Mouse (Mus musculus) stomach, embryonic 16.5 days (tissue): Measurements from ENCODE around the gene Gucy1b2. TPM values are rescaled to one million over a fixed set of nuclear protein-coding genes. Genes with fewer than 3 reads are reported as not detected.

ENCODE experiments used
- ATAC-seq: fragments of 200-750 bp; cut with Nextera tagmentation; 2 replicates; pipeline ENCODE4 v1.8.0; 2017; ENCODE audit warnings: moderate number of reproducible peaks, moderate TSS enrichment; ENCODE audit not compliant: insufficient read depth, low FRiP score
- H3K27ac ChIP-seq: fragments of 300-500 bp; sonication (generic); 2 replicates; pipeline ENCODE4 v1.5.1; 2014; ENCODE audit warnings: low read length
- H3K27me3 ChIP-seq: fragments of 300-500 bp; sonication (generic); 2 replicates; pipeline ENCODE4 v1.6.1; 2014; ENCODE audit warnings: low read length, control low read depth, mixed read lengths; ENCODE audit not compliant: control insufficient read depth, insufficient read depth
- H3K36me3 ChIP-seq: fragments of 300-500 bp; sonication (generic); 2 replicates; pipeline ENCODE4 v1.6.1; 2014; ENCODE audit warnings: low read length; ENCODE audit not compliant: control insufficient read depth, insufficient read depth
- H3K4me1 ChIP-seq: fragments of 300-500 bp; sonication (generic); 2 replicates; pipeline ENCODE4 v1.6.1; 2014; ENCODE audit warnings: low read length, control low read depth, mixed read lengths; ENCODE audit not compliant: control insufficient read depth, insufficient read depth
- H3K4me2 ChIP-seq: fragments of 300-500 bp; sonication (generic); 2 replicates; pipeline ENCODE4 v1.6.1; 2014; ENCODE audit warnings: low read depth, low read length, mixed read lengths
- H3K4me3 ChIP-seq: fragments of 300-500 bp; sonication (generic); replicated peaks from 2 replicates; pipeline ENCODE4 v1.5.1; 2014; ENCODE audit warnings: mild to moderate bottlenecking, low read length
- H3K9ac ChIP-seq: fragments of 300-500 bp; sonication (generic); 2 replicates; pipeline ENCODE4 v1.6.1; 2014; ENCODE audit warnings: low read length
- H3K9me3 ChIP-seq: fragments of 300-500 bp; sonication (generic); replicated peaks from 2 replicates; pipeline ENCODE4 v1.6.1; 2016; ENCODE audit warnings: low read length, control low read depth; ENCODE audit not compliant: control insufficient read depth
- WGBS: fragments of 180-500 bp; shearing (Covaris S2); extraction: QIAGEN DNeasy Blood & Tissue Kit; methylation state at CpG from one replicate; pipeline ENCODE4 v1.1.7; 2014; 5-methylcytosine and 5-hydroxymethylcytosine counted together
- polyA plus RNA-seq: library from polyadenylated mRNA; unstranded; fragments of >200 nt; fragmentation: Nextera tagmentation; extraction: Ambion mirVana; gene quantifications from 2 replicates; pipeline ENCODE4 v1.2.1, GENCODE M21; 2015

Gene Gucy1b2
- polyA plus RNA-seq, 1 experiment from 2014 or later: 0.21 TPM

DNA sequence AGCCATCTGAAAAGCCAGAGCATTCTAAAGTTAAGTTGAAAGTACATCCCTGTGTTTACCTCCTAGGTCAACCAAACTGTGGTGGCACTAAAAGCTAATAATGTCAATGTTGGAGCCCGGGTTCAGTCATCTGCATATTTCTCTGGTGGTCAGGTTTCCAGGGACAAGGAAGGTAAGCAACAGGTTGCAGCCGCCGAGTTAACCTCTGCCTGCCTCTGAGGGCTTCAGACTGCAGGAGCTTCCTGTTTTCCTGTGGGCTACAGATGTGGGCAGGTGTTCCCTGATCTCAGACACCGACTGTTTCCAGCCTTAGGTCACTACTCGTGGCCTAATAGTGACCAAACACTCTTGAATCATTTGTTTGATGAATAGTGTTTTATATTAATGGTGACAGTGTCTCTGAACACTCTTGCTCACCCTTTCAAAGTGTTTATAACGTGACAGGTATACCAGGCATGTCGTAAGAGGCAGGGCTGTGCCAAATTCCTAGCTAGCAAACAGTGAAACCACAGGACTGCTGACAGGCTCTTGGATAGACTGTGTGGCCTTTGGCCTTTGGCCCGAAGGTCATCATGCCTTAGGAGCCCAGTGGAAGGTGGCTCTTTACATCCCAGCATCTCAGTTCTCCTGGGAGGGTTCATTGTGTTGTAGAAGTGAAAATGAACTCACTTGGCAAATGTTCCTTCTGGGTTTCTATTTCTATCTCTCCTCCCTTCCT lies 94.7 kb downstream of the Gucy1b2 start:
- 51% methylated on average over 8 of the region's 8 CpGs for WGBS
- Histone ChIP-seq H3K4me1 (no peaks in the 10 kb centered on the region), H3K27me3 (no peaks in the 10 kb centered on the region), H3K36me3 (no peaks in the 10 kb centered on the region; the same call in 1 of the 2 replicates), H3K27ac (no peak overlapping the region), H3K9me3 (no peaks in the 10 kb centered on the region), H3K4me3 (no peak overlapping the region), H3K9ac (no peak overlapping the region), H3K4me2 (no peak overlapping the region)
- ATAC-seq: no peak

DNA sequence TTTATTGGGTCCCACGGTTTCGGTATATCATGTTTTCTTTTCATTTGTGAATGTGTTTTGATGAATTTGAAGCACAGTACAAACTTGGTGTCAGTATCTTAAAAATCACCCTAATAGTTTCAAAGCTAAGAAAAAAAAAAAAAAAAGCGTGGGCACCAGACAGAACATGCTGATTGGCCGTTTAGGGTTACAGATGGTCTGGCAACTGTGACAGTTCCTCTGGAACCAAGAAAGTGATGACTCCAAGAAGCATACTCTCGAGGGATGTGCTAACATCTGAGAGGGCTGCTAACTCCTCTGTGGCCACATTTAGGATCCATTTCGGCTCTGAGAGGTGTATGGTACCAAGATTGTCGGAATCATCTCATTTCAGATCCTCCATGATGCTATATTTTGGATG lies 100.9 kb downstream of the Gucy1b2 start:
- Histone ChIP-seq H3K4me2 (no peak overlapping the region), H3K27ac (no peak overlapping the region), H3K4me3 (no peak overlapping the region), H3K9ac (no peak overlapping the region), H3K4me1 (no peaks in the 10 kb centered on the region), H3K36me3 (no peaks in the 10 kb centered on the region), H3K27me3 (no peaks in the 10 kb centered on the region), H3K9me3 (no peaks in the 10 kb centered on the region)
- WGBS: 83% methylated on average over 7 of the region's 7 CpGs
- ATAC-seq: no peak

DNA sequence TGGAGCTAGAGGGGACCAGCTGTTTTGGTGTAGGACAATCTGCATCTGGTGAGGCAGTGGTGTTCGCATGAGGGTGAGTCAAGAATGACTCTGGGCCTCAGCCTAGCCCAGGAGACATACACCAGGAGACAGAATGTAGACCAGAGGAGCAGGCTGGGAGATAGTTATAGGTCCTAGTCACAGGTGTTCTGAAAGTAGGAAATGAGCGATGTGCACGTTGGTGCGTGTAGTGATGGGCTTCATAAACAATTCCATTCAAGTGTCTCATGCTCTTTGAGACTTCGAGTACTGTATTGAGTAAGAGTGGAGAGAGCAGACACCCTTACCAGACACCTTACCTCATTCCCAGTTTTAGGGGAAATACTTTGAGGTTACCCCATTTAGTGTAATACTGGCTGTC lies 102.3 kb downstream of the Gucy1b2 start:
- H3K9me3 ChIP-seq: no peaks in the 10 kb centered on the region
- ATAC-seq: no peak
- no peak overlapping the region for H3K4me2 ChIP-seq
- H3K4me3 ChIP-seq: no peak overlapping the region
- WGBS: 86% methylated on average over 5 of the region's 5 CpGs
- H3K4me1 ChIP-seq: no peaks in the 10 kb centered on the region
- H3K9ac ChIP-seq: no peak overlapping the region
- H3K27me3 ChIP-seq: no peaks in the 10 kb centered on the region
- no peaks in the 10 kb centered on the region for H3K36me3 ChIP-seq
- no peak overlapping the region for H3K27ac ChIP-seq

DNA sequence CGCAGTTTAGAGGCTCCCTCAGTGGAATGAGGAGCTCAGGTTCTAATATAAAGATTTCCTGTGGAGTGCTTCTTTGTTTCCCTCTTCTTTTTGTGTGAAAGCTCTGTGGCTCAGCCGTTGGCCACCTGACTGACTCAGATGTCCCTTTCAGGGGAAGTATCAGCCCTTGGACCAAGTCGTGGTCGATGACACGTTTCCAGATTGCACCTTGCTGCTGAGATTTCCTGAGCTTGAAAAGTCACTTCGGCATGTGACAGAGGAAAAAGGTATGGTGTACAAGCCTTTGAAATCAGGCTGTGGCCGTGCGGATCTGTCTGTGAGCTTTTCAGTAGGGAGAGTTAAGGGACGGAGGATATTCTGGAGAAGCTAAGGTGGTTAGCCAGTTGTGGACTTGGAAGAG lies 102.7 kb downstream of the Gucy1b2 start:
- Histone ChIP-seq H3K4me2 (no peak overlapping the region), H3K4me3 (no peak overlapping the region), H3K4me1 (no peaks in the 10 kb centered on the region), H3K27me3 (no peaks in the 10 kb centered on the region), H3K9me3 (no peaks in the 10 kb centered on the region), H3K9ac (no peak overlapping the region), H3K27ac (no peak overlapping the region), H3K36me3 (no peaks in the 10 kb centered on the region)
- ATAC-seq: no peak
- 85% methylated on average over 9 of the region's 9 CpGs for WGBS

DNA sequence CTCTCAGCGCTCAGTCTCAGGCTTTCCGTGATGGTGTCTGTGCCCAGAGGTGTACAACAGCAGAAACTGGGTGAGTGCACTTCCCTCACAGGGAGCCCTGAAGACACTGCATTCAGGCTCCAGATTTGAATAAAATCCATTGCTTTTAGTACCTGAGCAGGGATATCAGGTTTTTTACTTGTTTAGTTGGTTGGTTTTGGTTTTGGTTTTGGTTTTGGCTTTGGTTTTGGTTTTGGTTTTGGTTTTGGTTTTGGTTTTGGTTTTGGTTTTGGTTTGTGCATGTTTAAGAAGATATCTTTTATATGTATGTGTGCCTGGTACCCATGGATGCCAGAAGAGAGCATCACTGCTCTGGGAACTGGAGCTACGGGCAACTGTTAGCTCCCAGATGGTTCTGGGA lies 105.2 kb downstream of the Gucy1b2 start:
- no peaks in the 10 kb centered on the region for H3K36me3 ChIP-seq
- no peaks in the 10 kb centered on the region for H3K4me1 ChIP-seq
- 96% methylated on average over 3 of the region's 3 CpGs for WGBS
- H3K27me3 ChIP-seq: no peaks in the 10 kb centered on the region
- no peak overlapping the region for H3K9ac ChIP-seq
- H3K4me2 ChIP-seq: no peak overlapping the region
- H3K9me3 ChIP-seq: no peaks in the 10 kb centered on the region
- H3K27ac ChIP-seq: no peak overlapping the region
- H3K4me3 ChIP-seq: no peak overlapping the region
- no peak for ATAC-seq

DNA sequence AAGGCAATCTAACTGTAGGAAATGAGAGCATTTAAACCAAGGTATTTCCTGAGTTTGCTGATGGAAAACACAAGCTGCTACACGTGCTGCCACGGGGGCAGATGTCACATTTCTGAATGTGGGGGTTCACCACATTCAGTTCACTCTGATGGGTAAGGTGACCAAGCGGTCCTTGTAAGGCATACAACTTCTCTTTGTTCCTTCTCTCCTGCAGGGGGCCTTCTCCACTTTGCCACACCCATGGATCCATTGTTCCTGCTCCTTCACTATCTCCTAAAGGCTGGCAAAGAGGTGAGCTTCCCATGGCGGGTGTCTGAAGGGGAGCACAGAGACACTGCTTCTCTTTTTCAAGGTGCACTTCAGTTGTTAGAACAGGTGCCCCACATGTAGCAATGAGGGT lies 105.9 kb downstream of the Gucy1b2 start:
- no peaks in the 10 kb centered on the region for H3K36me3 ChIP-seq
- H3K27me3 ChIP-seq: no peaks in the 10 kb centered on the region
- no peak overlapping the region for H3K27ac ChIP-seq
- 81% methylated on average over 4 of the region's 4 CpGs for WGBS
- H3K9ac ChIP-seq: no peak overlapping the region
- H3K4me3 ChIP-seq: no peak overlapping the region
- ATAC-seq: no peak
- H3K4me1 ChIP-seq: no peaks in the 10 kb centered on the region
- H3K4me2 ChIP-seq: no peak overlapping the region
- no peaks in the 10 kb centered on the region for H3K9me3 ChIP-seq

DNA sequence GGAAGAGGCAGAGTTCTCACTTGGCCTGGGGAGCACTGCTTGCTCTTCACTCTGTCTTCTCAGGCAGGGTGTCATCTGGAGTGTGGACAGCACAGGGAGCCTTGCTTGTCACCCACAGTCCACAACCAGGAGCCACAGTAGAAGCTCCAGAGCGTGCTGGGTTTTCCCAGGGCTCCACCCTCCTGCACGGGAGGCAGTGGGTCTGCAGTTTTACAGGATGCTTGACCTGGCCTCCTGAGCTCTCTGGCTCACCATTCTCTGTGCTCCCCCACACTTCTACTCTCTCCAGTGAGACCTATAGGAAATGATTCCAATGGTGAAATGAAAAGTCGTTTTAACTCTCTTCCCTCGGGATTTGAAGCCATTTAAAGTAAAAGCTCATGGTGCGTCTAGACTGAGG lies 106.3 kb downstream of the Gucy1b2 start:
- Histone ChIP-seq H3K9me3 (no peaks in the 10 kb centered on the region), H3K27ac (no peak overlapping the region), H3K4me1 (no peaks in the 10 kb centered on the region), H3K4me2 (no peak overlapping the region), H3K27me3 (no peaks in the 10 kb centered on the region), H3K4me3 (no peak overlapping the region), H3K36me3 (no peaks in the 10 kb centered on the region), H3K9ac (no peak overlapping the region)
- 71% methylated on average over 5 of the region's 5 CpGs for WGBS
- ATAC-seq: no peak

DNA sequence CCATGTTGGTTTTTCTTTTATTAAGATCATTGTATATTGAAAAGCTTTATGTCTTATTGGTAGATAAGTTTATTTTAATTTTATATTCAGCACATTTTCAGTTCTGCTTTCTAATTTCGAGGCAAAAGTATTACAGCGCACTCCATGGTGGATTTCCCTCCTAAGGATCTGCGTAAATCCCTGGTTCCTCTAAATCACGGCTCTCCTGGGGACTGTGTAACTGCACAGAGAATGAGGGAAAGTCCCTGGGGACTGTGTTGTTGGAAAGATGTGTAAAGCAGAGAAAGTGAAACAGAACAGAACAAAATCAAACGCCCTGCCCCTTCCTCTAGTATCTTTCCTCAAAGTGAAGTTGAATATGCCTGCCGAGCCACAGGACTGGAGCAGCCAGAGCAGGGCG lies 109.0 kb downstream of the Gucy1b2 start:
- no peaks in the 10 kb centered on the region for H3K9me3 ChIP-seq
- WGBS: 77% methylated on average over 7 of the region's 7 CpGs
- no peak overlapping the region for H3K4me2 ChIP-seq
- H3K27me3 ChIP-seq: no peaks in the 10 kb centered on the region
- H3K36me3 ChIP-seq: no peaks in the 10 kb centered on the region
- H3K4me3 ChIP-seq: no peak overlapping the region
- no peak for ATAC-seq
- no peaks in the 10 kb centered on the region; the same call in 1 of the 2 replicates for H3K4me1 ChIP-seq
- no peak overlapping the region for H3K27ac ChIP-seq
- no peak overlapping the region for H3K9ac ChIP-seq

DNA sequence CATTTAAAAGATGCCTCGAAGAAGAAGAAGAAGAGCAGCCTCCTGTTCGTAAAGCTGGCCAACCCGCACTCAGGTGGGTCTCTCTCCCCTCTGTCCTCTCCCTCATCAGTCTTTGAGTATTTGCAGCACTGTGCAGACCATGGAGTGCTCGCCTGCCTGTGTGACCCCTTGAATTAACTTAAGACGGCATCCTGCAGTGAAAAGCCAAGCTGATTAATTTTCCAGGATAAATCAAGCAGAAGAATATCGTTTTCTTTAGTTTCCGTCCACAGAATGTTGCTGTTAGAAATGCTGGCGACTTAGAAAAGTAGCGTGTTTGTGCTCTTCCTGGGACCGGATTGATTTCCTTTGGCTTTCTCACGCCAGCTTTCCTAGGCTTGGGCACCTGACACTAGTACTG lies 109.5 kb downstream of the Gucy1b2 start:
- Histone ChIP-seq H3K9ac (no peak overlapping the region), H3K4me2 (no peak overlapping the region), H3K27me3 (no peaks in the 10 kb centered on the region), H3K27ac (no peak overlapping the region), H3K36me3 (no peaks in the 10 kb centered on the region), H3K9me3 (no peaks in the 10 kb centered on the region), H3K4me3 (no peak overlapping the region), H3K4me1 (no peaks in the 10 kb centered on the region; the same call in 1 of the 2 replicates)
- WGBS: 75% methylated on average over 11 of the region's 11 CpGs
- ATAC-seq: no peak
